Mouse (Mus musculus) hindbrain, embryonic 13.5 days (tissue): Measurements from ENCODE around the gene Majin. TPM values are rescaled to one million over a fixed set of nuclear protein-coding genes. Genes with fewer than 3 reads are reported as not detected.

ENCODE experiments used
- ATAC-seq: fragments of 200-750 bp; cut with Nextera tagmentation; 2 replicates; pipeline ENCODE4 v1.8.0; 2017; ENCODE audit warnings: moderate TSS enrichment; ENCODE audit not compliant: low FRiP score
- H3K27ac ChIP-seq: fragments of 300-500 bp; sonication (generic); 2 replicates; pipeline ENCODE4 v1.5.1; 2015; ENCODE audit warnings: inconsistent platforms, mild to moderate bottlenecking, moderate library complexity
- H3K27me3 ChIP-seq: fragments of 300-500 bp; sonication (generic); 2 replicates; pipeline ENCODE4 v1.6.1; 2015; ENCODE audit warnings: mild to moderate bottlenecking, inconsistent platforms
- H3K36me3 ChIP-seq: fragments of 300-500 bp; sonication (generic); 2 replicates; pipeline ENCODE4 v1.6.1; 2015; ENCODE audit warnings: mild to moderate bottlenecking, inconsistent platforms
- H3K4me1 ChIP-seq: fragments of 300-500 bp; sonication (generic); replicated peaks from 2 replicates; pipeline ENCODE4 v1.6.1; 2015; ENCODE audit warnings: inconsistent platforms
- H3K4me2 ChIP-seq: fragments of 300-500 bp; sonication (generic); 2 replicates; pipeline ENCODE4 v1.6.1; 2015; ENCODE audit warnings: inconsistent platforms, mild to moderate bottlenecking, moderate library complexity
- H3K4me3 ChIP-seq: fragments of 300-500 bp; sonication (generic); 2 replicates; pipeline ENCODE4 v1.5.1; 2015; ENCODE audit warnings: mild to moderate bottlenecking, inconsistent platforms
- H3K9ac ChIP-seq: fragments of 300-500 bp; sonication (generic); 2 replicates; pipeline ENCODE4 v1.6.1; 2015; ENCODE audit warnings: mild to moderate bottlenecking, inconsistent platforms
- H3K9me3 ChIP-seq: fragments of 300-500 bp; sonication (generic); 2 replicates; pipeline ENCODE4 v1.6.1; 2016; ENCODE audit warnings: inconsistent platforms
- WGBS: fragments of 180-500 bp; shearing (Covaris S2); methylation state at CpG from one replicate; pipeline ENCODE4 v1.1.7; 2015; 5-methylcytosine and 5-hydroxymethylcytosine counted together
- microRNA counts: library from miRNA; unstranded; fragments of <30 nt; microRNA quantifications from one replicate; lab custom pipeline; 2016
- microRNA-seq: library from miRNA; unstranded; fragments of <30 nt; microRNA quantifications from one replicate; pipeline ENCODE4, GENCODE M21; 2016
- polyA plus RNA-seq: library from polyadenylated mRNA; unstranded; fragments of >200 nt; fragmentation: Nextera tagmentation; extraction: Ambion mirVana; gene quantifications from 2 replicates; pipeline ENCODE4 v1.2.1, GENCODE M21; 2015

Majin gene
- polyA plus RNA-seq, 1 experiment from 2014 or later: not detected

GRCm38 (mm10) chr19:6268170-6268528, 84.0 kb downstream of the Majin start:
- H3K4me2 ChIP-seq: no peak overlapping the region
- peaks cover 18% of the 10 kb centered on the region for H3K27me3 ChIP-seq
- H3K27ac ChIP-seq: no peak overlapping the region
- 18% methylated on average over 8 of the region's 8 CpGs for WGBS
- no peaks in the 10 kb centered on the region for H3K9me3 ChIP-seq
- H3K4me3 ChIP-seq: no peak overlapping the region
- no peaks in the 10 kb centered on the region for H3K36me3 ChIP-seq
- ATAC-seq: peak; percentile 71
- no peak overlapping the region for H3K9ac ChIP-seq
- no peaks in the 10 kb centered on the region; the same call in 1 of the 2 replicates for H3K4me1 ChIP-seq

DNA sequence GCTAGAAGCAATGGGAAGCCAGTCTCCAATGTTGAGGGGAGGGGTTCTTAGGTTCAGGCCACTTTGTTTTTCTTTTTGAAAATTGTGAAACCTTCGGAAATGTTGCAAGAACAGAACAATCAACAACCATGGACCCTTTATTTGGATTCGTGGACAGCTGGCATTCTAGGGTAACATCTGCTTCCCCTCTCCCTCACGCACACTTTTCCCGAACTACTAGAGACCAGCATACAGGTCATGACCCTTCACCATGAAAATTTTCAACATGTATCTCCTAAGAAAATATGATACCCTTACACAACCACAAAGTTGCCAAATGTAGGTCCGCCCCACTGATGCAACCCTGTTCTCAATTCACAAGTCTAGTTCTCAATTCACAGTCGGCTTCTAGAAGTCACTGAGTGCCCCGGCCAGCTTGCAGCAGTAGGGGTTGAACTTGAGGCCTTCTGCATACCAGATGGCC, 84.5 kb downstream of the Majin start:
- WGBS: 85% methylated on average over 7 of the region's 7 CpGs
- Histone ChIP-seq H3K4me1 (no peaks in the 10 kb centered on the region; the same call in 1 of the 2 replicates), H3K4me2 (no peak overlapping the region), H3K9me3 (no peaks in the 10 kb centered on the region), H3K27ac (no peak overlapping the region), H3K4me3 (no peak overlapping the region), H3K27me3 (peaks cover 18% of the 10 kb centered on the region), H3K9ac (no peak overlapping the region), H3K36me3 (no peaks in the 10 kb centered on the region)
- ATAC-seq: no peak

DNA sequence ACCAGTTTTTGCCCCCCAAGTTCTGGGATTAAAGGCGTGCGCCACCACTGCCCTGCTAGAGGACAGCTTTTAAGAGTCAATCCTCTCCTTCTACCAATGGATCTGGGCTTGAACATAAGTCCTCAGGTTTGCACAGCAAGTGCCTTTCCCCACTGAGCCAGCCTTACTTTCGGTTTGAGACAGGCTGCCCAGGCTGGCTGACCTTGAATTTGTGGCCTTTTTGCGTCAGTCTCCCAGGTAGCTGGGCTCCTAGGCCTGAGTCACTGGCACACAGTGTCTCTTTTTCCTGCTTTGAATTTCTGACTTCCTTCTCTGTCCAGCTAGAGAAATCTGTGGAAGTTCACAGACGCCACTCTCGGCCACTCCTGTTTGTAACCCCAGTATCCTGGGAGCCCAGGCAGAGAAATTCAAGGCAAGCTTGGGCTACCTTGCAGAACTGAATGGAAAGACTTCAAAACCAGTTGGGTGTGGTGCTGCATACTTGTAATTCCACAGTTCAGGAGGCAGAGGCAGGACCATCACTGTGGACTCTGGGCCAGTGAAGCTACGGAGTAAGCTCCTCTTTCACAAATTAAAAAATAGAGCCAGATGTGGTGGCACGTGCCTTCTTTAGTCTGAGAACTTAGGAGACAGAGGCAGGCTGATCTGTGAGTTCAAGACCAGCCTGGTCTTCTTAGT, 85.7 kb downstream of the Majin start:
- no peak overlapping the region for H3K27ac ChIP-seq
- WGBS: 89% methylated on average over 8 of the region's 8 CpGs
- H3K9ac ChIP-seq: 0 out of 2 replicates have a peak overlapping the region, but pooled peaks have one; percentile 19
- H3K4me2 ChIP-seq: no peak overlapping the region
- H3K4me3 ChIP-seq: no peak overlapping the region
- H3K36me3 ChIP-seq: no peaks in the 10 kb centered on the region
- no peaks in the 10 kb centered on the region; the same call in 1 of the 2 replicates for H3K4me1 ChIP-seq
- no peaks in the 10 kb centered on the region for H3K9me3 ChIP-seq
- no peak for ATAC-seq
- peaks cover 18% of the 10 kb centered on the region for H3K27me3 ChIP-seq

GRCm38 (mm10) chr19:6270661-6271060, 86.5 kb downstream of the Majin start:
- peaks cover 18% of the 10 kb centered on the region for H3K27me3 ChIP-seq
- no peak overlapping the region for H3K4me2 ChIP-seq
- peaks cover 5% of the 10 kb centered on the region for H3K4me1 ChIP-seq
- H3K9ac ChIP-seq: peak overlapping the region; percentile 19; the same call in 1 of the 2 replicates
- no peaks in the 10 kb centered on the region for H3K9me3 ChIP-seq
- H3K36me3 ChIP-seq: no peaks in the 10 kb centered on the region
- WGBS: 66% methylated on average over 9 of the region's 9 CpGs
- H3K4me3 ChIP-seq: no peak overlapping the region
- H3K27ac ChIP-seq: no peak overlapping the region
- ATAC-seq: no peak

DNA sequence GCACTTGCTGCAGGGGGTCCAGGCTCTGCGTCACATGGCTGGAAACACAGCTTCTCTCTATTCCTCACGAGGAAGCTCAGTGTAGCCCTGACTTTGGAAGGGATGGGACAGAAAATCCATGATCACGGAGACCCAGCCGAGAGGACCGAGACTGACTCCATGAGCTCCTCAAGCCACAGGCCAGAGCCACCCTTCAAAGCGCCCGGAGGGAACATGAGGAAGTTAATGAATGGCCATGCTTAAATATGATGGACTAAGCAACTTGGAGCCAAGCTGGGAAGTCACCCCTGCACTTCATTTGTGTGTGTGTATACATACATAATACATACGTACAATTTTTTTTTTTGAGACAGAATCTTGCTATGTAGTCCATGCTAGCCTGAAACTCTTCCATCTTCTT, 87.0 kb downstream of the Majin start:
- no peaks in the 10 kb centered on the region for H3K36me3 ChIP-seq
- H3K9me3 ChIP-seq: no peaks in the 10 kb centered on the region
- H3K4me2 ChIP-seq: no peak overlapping the region
- WGBS: 28% methylated on average over 8 of the region's 8 CpGs
- no peak overlapping the region for H3K27ac ChIP-seq
- no peak overlapping the region for H3K4me3 ChIP-seq
- peaks cover 18% of the 10 kb centered on the region for H3K27me3 ChIP-seq
- H3K9ac ChIP-seq: peak overlapping the region; percentile 29; the same call in 1 of the 2 replicates
- peaks cover 10% of the 10 kb centered on the region for H3K4me1 ChIP-seq
- ATAC-seq: no peak

DNA sequence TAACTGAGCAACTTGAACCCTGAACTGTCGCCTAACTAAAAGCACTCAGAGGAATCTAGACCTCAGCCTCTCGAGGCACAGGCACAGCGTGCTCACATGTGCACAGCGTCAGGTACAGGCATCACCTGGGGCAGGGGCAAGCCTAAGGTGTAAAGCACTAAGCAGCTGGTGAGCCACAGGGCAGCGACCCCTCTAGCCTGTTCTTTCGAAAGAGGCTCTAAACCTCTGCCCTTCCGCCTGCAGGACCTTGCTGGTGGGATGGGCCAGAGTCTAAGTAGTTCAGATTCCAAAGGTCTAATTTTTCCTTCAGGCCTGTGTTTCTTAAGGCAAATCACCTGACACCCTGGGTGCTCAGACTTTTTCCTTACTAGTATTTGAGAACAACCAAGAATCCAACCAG, 87.9 kb downstream of the Majin start:
- Histone ChIP-seq H3K4me2 (no peak overlapping the region), H3K36me3 (no peaks in the 10 kb centered on the region), H3K27ac (no peak overlapping the region), H3K4me1 (peaks cover 10% of the 10 kb centered on the region), H3K27me3 (peaks cover 18% of the 10 kb centered on the region), H3K4me3 (no peak overlapping the region), H3K9me3 (no peaks in the 10 kb centered on the region), H3K9ac (0 out of 2 replicates have a peak overlapping the region, but pooled peaks have one; percentile 29)
- WGBS: 73% methylated on average over 7 of the region's 7 CpGs
- no peak for ATAC-seq

DNA sequence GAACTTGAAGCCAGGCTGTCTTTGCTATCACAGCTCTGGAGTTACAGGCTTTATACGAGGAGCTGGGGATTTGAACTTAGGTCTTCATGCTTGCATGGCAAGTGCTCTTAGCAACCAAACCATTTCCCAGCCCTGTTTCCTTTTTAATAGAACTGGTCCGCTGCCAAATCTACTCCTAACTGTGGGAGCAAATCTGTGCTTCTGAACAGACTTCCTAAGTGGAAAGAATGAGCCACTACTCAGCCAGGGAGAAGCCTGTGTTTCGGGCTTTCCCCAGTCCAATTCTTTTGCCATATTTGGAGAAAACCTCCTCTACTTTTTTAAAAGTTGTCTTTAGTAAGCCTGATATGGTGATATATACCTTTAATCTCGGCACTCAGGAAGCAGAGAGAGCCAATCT, 88.5 kb downstream of the Majin start:
- H3K4me3 ChIP-seq: no peak overlapping the region
- WGBS: 85% methylated on average over 4 of the region's 4 CpGs
- H3K9me3 ChIP-seq: no peaks in the 10 kb centered on the region
- peaks cover 12% of the 10 kb centered on the region for H3K27me3 ChIP-seq
- no peak for ATAC-seq
- H3K4me1 ChIP-seq: peaks cover 12% of the 10 kb centered on the region
- no peaks in the 10 kb centered on the region for H3K36me3 ChIP-seq
- no peak overlapping the region for H3K27ac ChIP-seq
- no peak overlapping the region for H3K9ac ChIP-seq
- no peak overlapping the region for H3K4me2 ChIP-seq

- Histone ChIP-seq H3K9ac (no peak overlapping the region), H3K36me3 (no peaks in the 10 kb centered on the region), H3K27me3 (peaks cover 11% of the 10 kb centered on the region), H3K4me3 (no peak overlapping the region), H3K4me2 (no peak overlapping the region), H3K9me3 (no peaks in the 10 kb centered on the region), H3K4me1 (peaks cover 21% of the 10 kb centered on the region), H3K27ac (no peak overlapping the region)
- no peak for ATAC-seq
- 95% methylated on average over 4 of the region's 4 CpGs for WGBS
Observed at GRCm38 (mm10) chr19:6273592-6273991, 89.4 kb downstream of the Majin start.

MicroRNAs within 50 kb of the gene (microRNA counts, 519-probe panel; counts per million panel counts)
- microRNA mmu-miR-192 (lab: Ali Mortazavi, UCI): 2,299 counts per million, percentile 17 among the panel's probes with 10 or more counts

Small RNAs within 50 kb of the gene (microRNA-seq; reads per million reads assigned to microRNA genes)
- gene Mir192 (84.0 reads per million, percentile 48 among the genes with 10 or more reads in this experiment), gene Mir194-2 (64.4 reads per million, percentile 45 among the genes with 10 or more reads in this experiment)

Other genes with a start within 250 kb of the Majin start
- gene Pola2, start 220.2 kb upstream of the Majin start, polyA plus RNA-seq: 22.6 and 24.2 TPM in 2 replicates
- not detected in 2 replicates for gene Slc22a20, start 198.2 kb upstream of the Majin start, polyA plus RNA-seq
- gene Capn1, start 168.5 kb upstream of the Majin start, polyA plus RNA-seq: 3.3 and 4.7 TPM in 2 replicates
- 30.6 and 33.0 TPM in 2 replicates for gene Syvn1, start 137.8 kb upstream of the Majin start, polyA plus RNA-seq
- 64.6 and 68.9 TPM in 2 replicates for gene Mrpl49, start 126.6 kb upstream of the Majin start, polyA plus RNA-seq
- gene Fau, start 126.5 kb upstream of the Majin start, polyA plus RNA-seq: 648 and 656 TPM in 2 replicates
- 30.7 and 34.7 TPM in 2 replicates for gene Znhit2, start 123.2 kb upstream of the Majin start, polyA plus RNA-seq
- gene Tm7sf2, start 116.0 kb upstream of the Majin start, polyA plus RNA-seq: 50.4 and 51.6 TPM in 2 replicates
- 81.8 and 85.5 TPM in 2 replicates for gene Vps51, start 107.2 kb upstream of the Majin start, polyA plus RNA-seq
- not detected in 2 replicates for gene Tmem262, start 104.4 kb upstream of the Majin start, polyA plus RNA-seq
- gene Gm28374, start 102.1 kb upstream of the Majin start, polyA plus RNA-seq: 1.1 and 2.3 TPM in 2 replicates
- gene Zfpl1, start 99.4 kb upstream of the Majin start, polyA plus RNA-seq: 79.2 and 82.5 TPM in 2 replicates
- 8.2 and 9.2 TPM in 2 replicates for gene Cdca5, start 99.4 kb upstream of the Majin start, polyA plus RNA-seq
- gene AC131692.1, start 90.0 kb upstream of the Majin start, polyA plus RNA-seq: not detected in 2 replicates
- gene Naaladl1, start 78.6 kb upstream of the Majin start, polyA plus RNA-seq: 0.27 and 0.30 TPM in 2 replicates
- gene Sac3d1, start 65.7 kb upstream of the Majin start, polyA plus RNA-seq: 43.0 and 43.6 TPM in 2 replicates
- 55.7 and 58.3 TPM in 2 replicates for gene Snx15, start 56.1 kb upstream of the Majin start, polyA plus RNA-seq
- not detected in 2 replicates for gene Batf2, start 43.4 kb upstream of the Majin start, polyA plus RNA-seq
- 128 and 133 TPM in 2 replicates for gene Arl2, start 42.8 kb upstream of the Majin start, polyA plus RNA-seq
- gene Gpha2, start 42.0 kb downstream of the Majin start, polyA plus RNA-seq: 0.27 TPM in 1 of 2 replicates, not detected in the other
- gene Ppp2r5b, start 51.5 kb downstream of the Majin start, polyA plus RNA-seq: 93.8 and 98.3 TPM in 2 replicates
- 11.6 and 11.7 TPM in 2 replicates for gene Atg2a, start 57.3 kb downstream of the Majin start, polyA plus RNA-seq
- gene Ehd1, start 92.3 kb downstream of the Majin start, polyA plus RNA-seq: 86.8 and 96.4 TPM in 2 replicates
- gene Cdc42bpg, start 122.1 kb downstream of the Majin start, polyA plus RNA-seq: 0.42 and 0.48 TPM in 2 replicates
- 71.7 and 73.8 TPM in 2 replicates for gene Men1, start 150.6 kb downstream of the Majin start, polyA plus RNA-seq
- 17.5 and 17.6 TPM in 2 replicates for gene Map4k2, start 156.7 kb downstream of the Majin start, polyA plus RNA-seq
- 103 and 107 TPM in 2 replicates for gene Sf1, start 179.3 kb downstream of the Majin start, polyA plus RNA-seq
- gene Pygm, start 200.0 kb downstream of the Majin start, polyA plus RNA-seq: 4.9 and 5.7 TPM in 2 replicates
- 42.0 and 43.2 TPM in 2 replicates for gene Rasgrp2, start 215.0 kb downstream of the Majin start, polyA plus RNA-seq
- gene Nrxn2, start 234.3 kb downstream of the Majin start, polyA plus RNA-seq: 23.5 and 27.7 TPM in 2 replicates